Mouse (Mus musculus) ES-Bruce4 (cell line): ENCODE results near the gene Mga.

Source experiments
- CTCF ChIP-seq: IDR thresholded peaks from one replicate; pipeline ENCODE4 v1.8.1; 2011; ENCODE audit warnings: low read depth, low read length
- EP300 ChIP-seq: IDR thresholded peaks from 2 replicates; pipeline ENCODE4 v1.6.1; 2011; ENCODE audit warnings: low read depth, low read length; ENCODE audit not compliant: insufficient read depth
- POLR2A ChIP-seq: IDR thresholded peaks from one replicate; pipeline ENCODE4 v1.8.1; 2011; ENCODE audit warnings: low read length; ENCODE audit not compliant: insufficient read depth

- TF ChIP-seq CTCF = no peak
- TF ChIP-seq POLR2A = no peak
- TF ChIP-seq EP300 = no peak
Measured at GRCm38 (mm10) chr2:119987441-119987840, 90.4 kb downstream of the Mga start.
